Mouse (Mus musculus) forebrain, embryonic 16.5 days (tissue): ENCODE results near the gene Psat1. TPM values are rescaled to one million over a fixed set of nuclear protein-coding genes. Genes with fewer than 3 reads are reported as not detected.

Source experiments
- ATAC-seq: fragments of 200-750 bp; cut with Nextera tagmentation; 2 replicates; pipeline ENCODE4 v1.8.0; 2017; ENCODE audit warnings: mild to moderate bottlenecking, moderate library complexity
- H3K27ac ChIP-seq: fragments of 300-500 bp; sonication (generic); 2 replicates; pipeline ENCODE4 v1.5.1; 2014; ENCODE audit warnings: low read length, control low read depth
- H3K27me3 ChIP-seq: fragments of 300-500 bp; sonication (generic); replicated peaks from 2 replicates; pipeline ENCODE4 v1.6.1; 2014; ENCODE audit warnings: low read length; ENCODE audit not compliant: control insufficient read depth, insufficient read depth
- H3K36me3 ChIP-seq: fragments of 300-500 bp; sonication (generic); 2 replicates; pipeline ENCODE4 v1.6.1; 2014; ENCODE audit not compliant: control insufficient read depth, insufficient read depth
- H3K4me1 ChIP-seq: fragments of 300-500 bp; sonication (generic); replicated peaks from 2 replicates; pipeline ENCODE4 v1.6.1; 2014; ENCODE audit warnings: low read length; ENCODE audit not compliant: control insufficient read depth, insufficient read depth
- H3K4me2 ChIP-seq: fragments of 300-500 bp; sonication (generic); 2 replicates; pipeline ENCODE4 v1.6.1; 2014; ENCODE audit warnings: mild to moderate bottlenecking, low read length, control low read depth
- H3K4me3 ChIP-seq: fragments of 300-500 bp; sonication (generic); replicated peaks from 2 replicates; pipeline ENCODE4 v1.5.1; 2014; ENCODE audit warnings: mild to moderate bottlenecking, low read length, control low read depth
- H3K9ac ChIP-seq: fragments of 300-500 bp; sonication (generic); replicated peaks from 2 replicates; pipeline ENCODE4 v1.6.1; 2014; ENCODE audit warnings: low read depth, low read length, control low read depth
- H3K9me3 ChIP-seq: fragments of 300-500 bp; sonication (generic); 2 replicates; pipeline ENCODE4 v1.6.1; 2016; ENCODE audit warnings: low read length; ENCODE audit not compliant: control insufficient read depth
- WGBS: fragments of 180-500 bp; shearing (Covaris S2); extraction: QIAGEN DNeasy Blood & Tissue Kit; methylation state at CpG from one replicate; pipeline ENCODE4 v1.1.7; 2014; 5-methylcytosine and 5-hydroxymethylcytosine counted together
- polyA plus RNA-seq: library from polyadenylated mRNA; unstranded; fragments of >200 nt; fragmentation: Nextera tagmentation; extraction: Ambion mirVana; gene quantifications from 2 replicates; pipeline ENCODE4 v1.2.1, GENCODE M21; 2015

Psat1 gene
- polyA plus RNA-seq, 1 experiment from 2014 or later: 102 TPM

- 92% methylated on average over 5 of the region's 5 CpGs for WGBS
- ATAC-seq: no peak
- Histone ChIP-seq H3K27ac (no peak overlapping the region), H3K27me3 (no peaks in the 10 kb centered on the region), H3K4me2 (no peak overlapping the region), H3K9me3 (no peaks in the 10 kb centered on the region), H3K9ac (no peak overlapping the region), H3K36me3 (no peaks in the 10 kb centered on the region), H3K4me3 (no peak overlapping the region), H3K4me1 (no peaks in the 10 kb centered on the region)
These were observed 91.8 kb downstream of the Psat1 start for GRCm38 (mm10) chr19:15855379-15855778.

Other genes with a start within 250 kb of the Psat1 start
- gene Cep78, start 37.7 kb upstream of the Psat1 start, polyA plus RNA-seq: 33.2 and 36.5 TPM in 2 replicates
- gene Gnaq, start 185.5 kb upstream of the Psat1 start, polyA plus RNA-seq: 105 and 122 TPM in 2 replicates